Mouse (Mus musculus): ENCODE results near the gene Pdcd11. TPM values are rescaled to one million over a fixed set of nuclear protein-coding genes. Genes with fewer than 3 reads are reported as not detected.

Gene Pdcd11
- polyA plus RNA-seq (2015; fragmentation: Nextera tagmentation; extraction: Ambion mirVana), result 3.5 TPM in 2 replicates

DNA sequence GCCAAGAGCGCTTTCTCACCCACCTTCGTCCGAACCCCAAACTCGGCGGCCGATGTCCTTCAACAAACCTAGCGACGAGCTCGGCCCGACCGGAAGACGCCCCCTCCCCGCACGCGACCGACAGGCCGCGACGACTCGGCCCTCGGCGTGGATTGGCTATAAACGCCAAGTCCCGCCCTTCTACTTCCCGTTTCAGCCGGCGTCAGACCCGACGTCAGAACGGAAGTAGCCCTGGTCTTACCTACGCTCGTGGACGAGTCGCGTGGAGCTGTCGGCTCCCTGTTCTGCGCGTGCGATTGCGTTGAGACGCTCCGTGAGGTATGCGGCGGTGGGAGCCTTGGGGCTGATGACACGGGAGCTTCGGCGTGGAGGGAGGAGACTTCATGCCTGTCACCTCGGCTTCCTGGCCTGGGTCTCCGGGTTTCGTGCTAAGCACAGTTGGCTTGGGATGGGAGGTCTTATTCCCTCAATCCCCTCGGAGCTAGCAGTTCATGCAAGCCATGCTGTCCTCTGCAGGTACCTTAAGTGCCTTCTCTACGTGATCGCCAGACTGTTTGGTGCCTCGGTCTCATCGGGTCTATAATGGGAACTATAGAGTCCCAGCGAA, at the start of gene Pdcd11, which contains the start of gene Usmg5:
Pdcd11 (plus strand) TSS at position 219 of the 607 bp plus-strand sequence.
Usmg5 (minus strand) TSS at position 98 of the 607 bp plus-strand sequence.
- Histone ChIP-seq H3K36me3 (replicated peaks) (peaks cover 37% of the 10 kb centered on the region), H3K27ac (replicated peaks) (peak within 1 kb of the TSS; percentile 79)
- WGBS (ENCODE audit: insufficient replicate concordance), result under 1% methylated on average over 56 of the region's 56 CpGs

DNA sequence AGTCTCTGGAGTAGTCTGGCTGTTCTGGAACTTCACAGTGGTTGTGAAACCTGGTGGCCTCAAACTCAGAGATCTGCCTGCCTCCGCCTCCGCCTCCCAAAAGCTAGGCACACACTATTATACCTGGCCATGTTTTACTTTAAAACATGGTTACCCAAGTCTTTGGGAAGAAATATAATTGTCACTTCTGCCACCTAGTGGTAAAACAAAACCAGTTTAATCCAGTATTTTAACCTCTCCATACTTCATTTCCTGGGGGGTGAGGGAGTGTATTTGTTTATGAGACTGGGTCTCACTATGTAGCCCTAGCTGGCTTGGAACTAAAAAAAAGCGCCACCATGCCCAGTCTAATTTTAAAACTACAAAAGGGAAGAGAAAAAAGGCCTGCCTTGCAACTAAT, 47.0 kb upstream of the Pdcd11 start:
- Histone ChIP-seq H3K27ac (replicated peaks) (no peak overlapping the region), H3K27me3 (no peaks in the 10 kb centered on the region), H3K4me3 (replicated peaks) (no peak overlapping the region), H3K4me1 (replicated peaks) (no peaks in the 10 kb centered on the region; the same call in 1 of the 2 replicates), H3K4me2 (no peak overlapping the region), H3K9ac (no peak overlapping the region), H3K36me3 (replicated peaks) (peaks cover 43% of the 10 kb centered on the region), H3K9me3 (replicated peaks) (no peaks in the 10 kb centered on the region)
- no peak for ATAC-seq (ENCODE audit: insufficient read depth)
- 72% methylated on average over 3 of the region's 3 CpGs for WGBS (ENCODE audit: insufficient replicate concordance)

More for the DNA sequence above, at the start of gene Pdcd11, which contains the start of gene Usmg5:
- no peaks in the 10 kb centered on the region for H3K27me3 ChIP-seq
- peak within 1 kb of the TSS; percentile 97 for H3K9ac ChIP-seq
- H3K4me1 ChIP-seq (replicated peaks), result peaks cover 34% of the 10 kb centered on the region
- peak within 1 kb of the TSS; percentile 90 for H3K4me2 ChIP-seq
- no peaks in the 10 kb centered on the region for H3K9me3 ChIP-seq (replicated peaks)
- peak within 1 kb of the TSS; percentile 91 for H3K4me3 ChIP-seq (replicated peaks)
- peak; percentile 96 for ATAC-seq (ENCODE audit: insufficient read depth)

DNA sequence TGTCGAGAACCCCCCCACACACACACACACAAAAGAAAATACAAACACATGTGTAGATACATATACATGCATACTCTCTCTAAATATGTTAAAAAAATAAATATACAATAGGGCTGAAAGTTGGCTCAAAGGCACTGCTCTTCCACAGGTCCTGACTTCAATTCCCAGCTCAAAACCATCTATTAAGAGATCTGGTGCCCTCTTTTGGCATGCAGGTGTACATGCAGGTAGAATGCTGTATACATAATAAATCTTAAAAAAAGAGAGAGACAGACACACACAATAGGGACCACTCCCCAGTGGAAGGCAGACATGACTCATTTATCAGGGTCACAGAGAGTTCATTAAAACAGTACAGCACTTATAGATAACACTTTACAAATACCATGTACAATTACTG, 44.2 kb upstream of the Pdcd11 start:
- no peak overlapping the region for H3K4me2 ChIP-seq
- ATAC-seq (ENCODE audit: insufficient read depth), result no peak
- H3K27ac ChIP-seq (replicated peaks), result no peak overlapping the region
- H3K27me3 ChIP-seq, result no peaks in the 10 kb centered on the region
- whole genome bisulfite sequencing (ENCODE audit: insufficient replicate concordance), result 77% methylated on average over 1 of the region's 1 CpGs
- no peaks in the 10 kb centered on the region for H3K9me3 ChIP-seq (replicated peaks)
- no peak overlapping the region for H3K9ac ChIP-seq
- H3K4me3 ChIP-seq (replicated peaks), result no peak overlapping the region
- H3K36me3 ChIP-seq (replicated peaks), result peaks cover 21% of the 10 kb centered on the region
- H3K4me1 ChIP-seq (replicated peaks), result peaks cover 20% of the 10 kb centered on the region

DNA sequence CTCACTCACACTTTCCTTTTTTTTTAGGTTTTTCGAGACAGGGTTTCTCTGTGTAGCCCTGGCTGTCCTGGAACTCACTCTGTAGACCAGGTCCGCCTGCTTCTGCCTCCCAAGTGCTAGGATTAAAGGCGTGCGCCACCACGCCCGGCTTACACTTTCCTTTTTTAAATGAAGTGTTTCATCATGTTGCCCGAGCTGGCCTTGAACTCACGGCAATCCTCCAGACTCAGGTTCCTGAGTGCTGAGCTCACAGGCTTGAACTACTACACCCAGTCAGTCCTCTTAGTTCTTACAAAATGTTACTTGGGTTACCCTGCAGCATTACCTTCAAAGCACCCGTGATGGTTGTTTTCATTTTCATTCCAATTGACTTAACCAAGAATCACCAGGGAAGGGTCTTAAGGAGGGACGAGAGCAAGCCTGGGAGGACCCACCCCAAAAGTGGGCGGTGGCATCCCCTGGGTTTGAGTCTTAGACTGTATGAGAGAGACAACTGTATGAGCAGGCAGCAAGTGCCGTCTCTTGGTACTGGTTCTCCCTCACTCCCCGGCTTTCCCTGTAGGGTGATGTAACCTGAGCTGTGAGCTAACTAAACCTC, 43.2 kb upstream of the Pdcd11 start:
- Histone ChIP-seq H3K36me3 (replicated peaks) (peaks cover 17% of the 10 kb centered on the region), H3K4me2 (no peak overlapping the region), H3K27ac (replicated peaks) (no peak overlapping the region), H3K27me3 (no peaks in the 10 kb centered on the region), H3K4me1 (replicated peaks) (peaks cover 23% of the 10 kb centered on the region), H3K4me3 (replicated peaks) (no peak overlapping the region), H3K9ac (no peak overlapping the region), H3K9me3 (replicated peaks) (no peaks in the 10 kb centered on the region)
- ATAC-seq (ENCODE audit: insufficient read depth), result no peak
- 78% methylated on average over 13 of the region's 13 CpGs for WGBS (ENCODE audit: insufficient replicate concordance)

DNA sequence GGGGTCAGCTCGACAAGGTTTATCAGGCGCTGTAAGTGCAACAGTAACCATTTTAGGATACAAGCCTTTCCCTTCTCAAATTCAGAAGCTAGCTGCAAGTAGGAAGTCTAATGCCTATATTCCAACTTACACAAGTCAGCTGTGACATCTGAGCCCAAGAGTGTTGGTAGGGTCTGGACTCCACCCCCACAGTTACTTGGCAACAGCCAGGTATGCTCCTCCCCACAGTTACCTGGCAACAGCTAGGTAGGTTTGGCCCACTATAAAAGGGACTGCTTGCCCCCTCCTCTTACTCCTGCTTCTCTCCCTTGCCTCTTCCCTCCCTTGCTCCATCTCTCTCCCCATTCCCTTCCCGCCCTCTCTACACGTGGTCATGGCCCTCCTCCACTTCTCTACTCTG, 41.5 kb upstream of the Pdcd11 start:
- Histone ChIP-seq H3K4me3 (replicated peaks) (no peak overlapping the region; the same call in 1 of the 2 replicates), H3K9ac (no peak overlapping the region), H3K9me3 (replicated peaks) (no peaks in the 10 kb centered on the region), H3K4me2 (peak overlapping the region; percentile 98), H3K27me3 (no peaks in the 10 kb centered on the region), H3K4me1 (replicated peaks) (peaks cover 23% of the 10 kb centered on the region), H3K27ac (replicated peaks) (no peak overlapping the region), H3K36me3 (replicated peaks) (peaks cover 10% of the 10 kb centered on the region)
- 65% methylated on average over 4 of the region's 4 CpGs for WGBS (ENCODE audit: insufficient replicate concordance)
- ATAC-seq (ENCODE audit: insufficient read depth), result no peak

DNA sequence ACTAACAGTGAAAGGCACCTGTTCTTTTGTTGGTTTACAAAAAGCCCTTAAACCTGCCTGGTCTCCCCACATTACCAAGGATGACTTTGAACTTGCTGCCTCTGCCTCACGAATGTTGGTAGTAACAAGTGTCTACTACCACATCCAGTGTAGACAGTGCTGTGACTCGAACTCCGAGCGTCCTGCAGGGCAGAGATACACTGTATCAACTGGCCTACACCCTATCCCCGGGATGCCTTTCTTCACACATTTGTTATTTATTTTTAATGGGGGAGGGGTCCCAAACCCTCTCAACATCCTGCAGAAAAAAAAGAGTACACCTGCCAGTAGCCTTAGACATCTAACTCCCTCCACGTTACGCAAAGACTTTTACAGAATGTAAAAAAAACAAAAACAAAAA, 40.7 kb upstream of the Pdcd11 start:
- no peak for ATAC-seq (ENCODE audit: insufficient read depth)
- peaks cover 9% of the 10 kb centered on the region for H3K36me3 ChIP-seq (replicated peaks)
- H3K27me3 ChIP-seq, result no peaks in the 10 kb centered on the region
- peak overlapping the region; percentile 87 for H3K4me3 ChIP-seq (replicated peaks)
- H3K4me2 ChIP-seq, result peak overlapping the region; percentile 98
- 6% methylated on average over 7 of the region's 7 CpGs for WGBS (ENCODE audit: insufficient replicate concordance)
- H3K4me1 ChIP-seq (replicated peaks), result peaks cover 23% of the 10 kb centered on the region
- H3K27ac ChIP-seq (replicated peaks), result peak overlapping the region; percentile 85
- no peaks in the 10 kb centered on the region for H3K9me3 ChIP-seq (replicated peaks)
- H3K9ac ChIP-seq, result peak overlapping the region; percentile 78

DNA sequence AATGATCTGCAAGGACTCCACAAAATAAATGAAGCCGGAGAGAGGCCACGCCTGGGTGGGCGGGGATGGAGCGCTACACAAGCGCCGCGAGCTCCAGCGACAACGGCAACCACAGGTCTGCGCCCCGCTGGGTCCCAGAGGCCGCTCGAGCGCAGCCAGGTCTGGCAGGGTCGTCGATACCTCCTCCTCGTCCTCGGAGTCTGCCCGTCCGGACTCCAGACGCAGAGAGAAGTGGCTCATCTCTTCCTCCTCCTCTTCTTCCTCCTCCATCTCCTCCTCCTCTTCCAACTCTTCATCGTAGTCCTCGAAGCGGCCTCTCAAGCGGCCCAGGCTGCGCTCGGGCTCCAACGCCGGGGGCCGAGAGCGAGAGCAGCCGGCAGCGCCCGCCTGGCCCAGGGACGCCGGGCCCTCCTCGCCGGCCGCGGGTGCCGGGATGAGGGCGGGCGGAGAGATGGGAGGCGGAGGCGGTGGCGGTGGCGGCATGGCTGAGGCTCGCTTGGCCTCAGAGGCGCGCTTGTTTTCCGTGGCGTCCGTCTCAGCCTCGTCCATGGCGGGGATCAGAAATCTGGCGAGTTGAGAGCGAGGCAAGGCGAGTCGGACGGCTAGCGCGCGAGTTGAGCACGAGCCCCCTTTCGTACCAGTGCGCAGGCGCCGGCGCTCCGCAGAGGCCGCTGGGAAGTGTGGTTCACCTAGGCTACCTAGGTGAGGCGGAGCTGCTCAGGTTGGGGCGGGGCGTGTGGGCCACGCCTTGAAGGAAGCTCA, 40.1 kb upstream of the Pdcd11 start, which contains the start of gene Pcgf6:
Pcgf6 (minus strand) TSS at position 636 of the 762 bp plus-strand sequence.
- Histone ChIP-seq H3K9me3 (replicated peaks) (no peaks in the 10 kb centered on the region), H3K9ac (peak within 1 kb of the TSS; percentile 78), H3K27me3 (no peaks in the 10 kb centered on the region), H3K4me2 (peak within 1 kb of the TSS; percentile 98), H3K4me3 (replicated peaks) (peak within 1 kb of the TSS; percentile 87), H3K36me3 (replicated peaks) (peaks cover 7% of the 10 kb centered on the region), H3K27ac (replicated peaks) (peak within 1 kb of the TSS; percentile 85), H3K4me1 (replicated peaks) (peaks cover 23% of the 10 kb centered on the region)
- peak; percentile 82 for ATAC-seq (ENCODE audit: insufficient read depth)
- WGBS (ENCODE audit: insufficient replicate concordance), result under 1% methylated on average over 75 of the region's 75 CpGs

DNA sequence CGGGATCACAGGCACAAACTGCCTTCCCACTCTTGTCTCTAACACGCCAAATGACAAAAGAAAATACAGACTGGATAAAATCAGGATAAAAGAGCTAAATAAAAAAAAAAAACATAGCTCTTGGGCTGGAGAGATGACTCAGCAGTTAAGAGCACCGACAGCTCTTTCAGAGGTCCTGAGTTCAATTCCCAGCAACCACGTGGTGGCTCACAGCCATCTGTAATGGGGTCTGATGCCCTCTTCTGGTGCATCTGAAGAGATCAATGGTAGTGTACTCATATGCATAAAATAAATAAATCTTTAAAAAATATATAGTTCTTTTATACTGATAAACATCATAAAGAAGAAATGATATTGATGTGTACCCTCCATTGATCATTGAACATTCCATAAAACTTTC, 37.6 kb upstream of the Pdcd11 start:
- Histone ChIP-seq H3K4me3 (replicated peaks) (no peak overlapping the region), H3K36me3 (replicated peaks) (no peaks in the 10 kb centered on the region; the same call in 1 of the 2 replicates), H3K27ac (replicated peaks) (no peak overlapping the region), H3K4me2 (no peak overlapping the region), H3K9me3 (replicated peaks) (no peaks in the 10 kb centered on the region), H3K27me3 (no peaks in the 10 kb centered on the region), H3K9ac (no peak overlapping the region), H3K4me1 (replicated peaks) (peaks cover 23% of the 10 kb centered on the region)
- WGBS (ENCODE audit: insufficient replicate concordance), result 53% methylated on average over 4 of the region's 4 CpGs
- no peak for ATAC-seq (ENCODE audit: insufficient read depth)

DNA sequence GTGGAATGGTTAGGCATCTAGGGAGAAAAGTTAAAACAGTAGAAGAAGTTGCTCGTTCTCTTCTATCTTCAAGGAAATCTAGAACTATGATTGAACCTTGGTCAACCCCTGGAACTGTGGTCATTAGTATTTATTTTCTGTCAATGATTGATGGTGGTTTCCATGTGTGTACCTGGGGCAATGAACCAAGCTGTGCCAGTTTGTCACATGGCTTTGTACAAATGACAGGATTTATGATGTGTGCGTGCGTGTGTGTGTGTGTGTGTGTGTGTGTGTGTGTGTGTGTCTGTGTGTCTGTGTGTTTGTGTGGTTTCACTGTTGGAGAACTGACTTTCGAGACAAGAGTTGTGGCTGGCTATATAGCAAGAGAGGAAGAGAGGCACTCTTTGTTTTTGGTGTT, 37.1 kb upstream of the Pdcd11 start:
- H3K27ac ChIP-seq (replicated peaks), result no peak overlapping the region
- ATAC-seq (ENCODE audit: insufficient read depth), result no peak
- no peak overlapping the region for H3K4me2 ChIP-seq
- WGBS (ENCODE audit: insufficient replicate concordance), result 50% methylated on average over 4 of the region's 4 CpGs
- peaks cover 23% of the 10 kb centered on the region for H3K4me1 ChIP-seq (replicated peaks)
- H3K9me3 ChIP-seq (replicated peaks), result no peaks in the 10 kb centered on the region
- no peak overlapping the region for H3K4me3 ChIP-seq (replicated peaks)
- no peaks in the 10 kb centered on the region for H3K27me3 ChIP-seq
- H3K9ac ChIP-seq, result no peak overlapping the region
- no peaks in the 10 kb centered on the region for H3K36me3 ChIP-seq (replicated peaks)

DNA sequence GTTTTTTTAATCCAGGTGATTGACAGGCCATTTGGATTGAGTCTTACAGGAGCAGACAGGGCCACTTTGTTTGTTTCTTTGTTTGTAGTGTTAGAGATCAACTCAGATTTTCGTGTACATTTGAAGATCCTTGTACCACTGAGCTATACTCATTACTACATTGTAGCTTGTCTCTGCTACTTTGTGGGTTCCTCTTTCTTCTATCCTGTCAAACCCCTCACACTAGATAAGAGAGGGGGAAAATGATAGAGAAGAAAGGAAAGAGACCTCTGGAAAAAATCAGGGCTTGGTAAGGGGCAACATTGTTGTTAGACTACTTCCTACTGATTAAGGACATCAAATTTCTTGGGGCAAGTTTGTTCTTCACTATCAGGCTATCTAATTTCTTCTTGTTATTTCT, 32.9 kb upstream of the Pdcd11 start:
- no peak overlapping the region for H3K27ac ChIP-seq (replicated peaks)

DNA sequence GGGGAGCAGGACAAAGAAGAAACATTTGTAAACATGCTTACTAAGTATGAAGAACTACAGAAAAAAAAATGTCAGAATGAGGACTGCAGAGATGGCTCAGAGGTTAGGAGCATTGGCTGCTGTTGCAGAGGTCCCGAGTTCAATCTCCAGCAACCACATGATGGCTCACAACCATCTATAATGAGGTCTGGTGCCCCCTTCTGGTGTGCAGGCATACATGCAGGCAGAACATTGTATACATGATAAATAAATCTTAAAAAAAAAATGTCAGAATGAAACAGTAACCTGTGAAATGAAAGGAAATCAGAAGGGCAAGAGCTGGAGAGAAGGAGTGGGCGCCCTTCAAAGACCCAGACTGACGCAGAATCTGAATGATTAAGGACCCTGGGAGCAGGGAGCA, 24.7 kb upstream of the Pdcd11 start:
- Histone ChIP-seq H3K36me3 (replicated peaks) (peaks cover 3% of the 10 kb centered on the region), H3K9ac (no peak overlapping the region), H3K4me2 (no peak overlapping the region), H3K27me3 (no peaks in the 10 kb centered on the region), H3K4me1 (replicated peaks) (peaks cover 24% of the 10 kb centered on the region), H3K27ac (replicated peaks) (no peak overlapping the region), H3K4me3 (replicated peaks) (no peak overlapping the region), H3K9me3 (replicated peaks) (no peaks in the 10 kb centered on the region)
- 65% methylated on average over 3 of the region's 3 CpGs for WGBS (ENCODE audit: insufficient replicate concordance)
- ATAC-seq (ENCODE audit: insufficient read depth), result no peak

More for the DNA sequence above, 32.9 kb upstream of the Pdcd11 start:
- ATAC-seq (ENCODE audit: insufficient read depth), result no peak
- 49% methylated on average over 1 of the region's 1 CpGs for WGBS (ENCODE audit: insufficient replicate concordance)
- no peak overlapping the region for H3K4me2 ChIP-seq
- H3K4me3 ChIP-seq (replicated peaks), result no peak overlapping the region
- H3K9me3 ChIP-seq (replicated peaks), result no peaks in the 10 kb centered on the region
- no peaks in the 10 kb centered on the region for H3K27me3 ChIP-seq
- H3K4me1 ChIP-seq (replicated peaks), result no peaks in the 10 kb centered on the region; the same call in 1 of the 2 replicates
- H3K36me3 ChIP-seq (replicated peaks), result no peaks in the 10 kb centered on the region
- H3K9ac ChIP-seq, result no peak overlapping the region
